Mouse (Mus musculus) adrenal gland, postnatal 10 days (tissue): ENCODE measurements at regions not wholly inside any gene's neighbourhood (a gene's known extent, or its start where the extent isn't known, plus 50 kb on each side); places are given as distances from the start of the nearest gene placed in this dataset.
A peak's percentile ranks its signal among the peaks of the same experiment; 100 is the strongest.

Experiments
- DNase-seq: peaks from one replicate; pipeline ENCODE4 v3.0.0; 2021; ENCODE audit warnings: mixed read lengths

- DNase-seq = no peak
Observed at GRCm38 (mm10) chr6:117330726-117331360, 162.5 kb downstream of the Cxcl12 start.

GRCm38 (mm10) chr6:117332641-117333040 lies 164.3 kb downstream of the Cxcl12 start:
- DNase-seq = no peak

- DNase-seq = no peak
Observed at GRCm38 (mm10) chr6:117342123-117342522, 173.8 kb downstream of the Cxcl12 start.

GRCm38 (mm10) chr6:117347356-117347755 lies 179.0 kb downstream of the Cxcl12 start:
- no peak for DNase-seq

- DNase-seq = no peak
Observed at GRCm38 (mm10) chr6:117351846-117352245, 183.5 kb downstream of the Cxcl12 start.

GRCm38 (mm10) chr6:117353091-117353490 lies 184.8 kb downstream of the Cxcl12 start:
- no peak for DNase-seq

GRCm38 (mm10) chr6:117356101-117356500 lies 187.8 kb downstream of the Cxcl12 start:
- no peak for DNase-seq

- DNase-seq = peak; percentile 16
Observed at GRCm38 (mm10) chr6:117359401-117359800, 191.1 kb downstream of the Cxcl12 start.

GRCm38 (mm10) chr6:117366563-117366962 lies 198.2 kb downstream of the Cxcl12 start:
- DNase-seq = no peak

- no peak for DNase-seq
Observed at GRCm38 (mm10) chr6:117375989-117376388, 207.7 kb downstream of the Cxcl12 start.

GRCm38 (mm10) chr6:117379904-117380303 lies 211.6 kb downstream of the Cxcl12 start:
- no peak for DNase-seq

- no peak for DNase-seq
Observed at GRCm38 (mm10) chr6:117390233-117390848, 222.0 kb downstream of the Cxcl12 start.

- no peak for DNase-seq
Observed at GRCm38 (mm10) chr6:117393480-117393879, 225.1 kb downstream of the Cxcl12 start.

- DNase-seq = no peak
Observed at GRCm38 (mm10) chr6:117405589-117406311, 237.4 kb downstream of the Cxcl12 start.

- DNase-seq = no peak
Observed at GRCm38 (mm10) chr6:117406312-117406595, 237.9 kb downstream of the Cxcl12 start.

- no peak for DNase-seq
Observed at GRCm38 (mm10) chr6:117406757-117407156, 238.4 kb downstream of the Cxcl12 start.

GRCm38 (mm10) chr6:117407206-117407858 lies 239.0 kb downstream of the Cxcl12 start:
- DNase-seq = no peak

- DNase-seq = no peak
Observed at GRCm38 (mm10) chr6:117407953-117408352, 239.6 kb downstream of the Cxcl12 start.

GRCm38 (mm10) chr6:117408971-117409783 lies 240.8 kb downstream of the Cxcl12 start:
- peak; percentile 40 for DNase-seq

- no peak for DNase-seq
Observed at GRCm38 (mm10) chr6:117414926-117415325, 246.6 kb downstream of the Cxcl12 start.

- no peak for DNase-seq
Observed at GRCm38 (mm10) chr6:117415901-117416300, 247.6 kb downstream of the Cxcl12 start.

GRCm38 (mm10) chr6:117416461-117416860 lies 248.1 kb downstream of the Cxcl12 start:
- DNase-seq = no peak
